Mouse (Mus musculus) regulatory T cell (primary cell): Measurements from ENCODE around the gene Slc18b1.

Source experiments
- in situ Hi-C: fragments of 300-600 bp; cut with MboI, MseI; formaldehyde crosslinking; loops from one replicate; pipeline ENCODE4 v1.15.1; 2025; ENCODE audit warnings: high pct_unique_total_duplicates

Slc18b1 gene

GRCm38 (mm10) chr10:23804665-23805064 is 7.9 kb downstream of the Slc18b1 start:
- in situ Hi-C loops, result loop anchor here (5.0 kb wide), 1 partner anchor 498 kb away; no protein-coding TSS in a partner anchor

- in situ Hi-C loops, result loop anchor here (5.0 kb wide), 1 partner anchor 496 kb away; no protein-coding TSS in a partner anchor
Observed at GRCm38 (mm10) chr10:23806201-23806600, 9.4 kb downstream of the Slc18b1 start.

GRCm38 (mm10) chr10:23811635-23812437 is 15.1 kb downstream of the Slc18b1 start:
- in situ Hi-C loops, result no loop called here

- in situ Hi-C loops, result no loop called here
Observed at GRCm38 (mm10) chr10:23812438-23812759, 15.6 kb downstream of the Slc18b1 start.

GRCm38 (mm10) chr10:23812852-23813766 is 16.3 kb downstream of the Slc18b1 start:
- in situ Hi-C loops, result no loop called here

GRCm38 (mm10) chr10:23815168-23815567 is 18.4 kb downstream of the Slc18b1 start:
- in situ Hi-C loops, result loop anchor here (5.0 kb wide), 2 partner anchors 98 to 307 kb away; no protein-coding TSS in a partner anchor

GRCm38 (mm10) chr10:23816241-23816640 is 19.5 kb downstream of the Slc18b1 start:
- in situ Hi-C loops, result loop anchor here (5.0 kb wide), 2 partner anchors 99 to 306 kb away; no protein-coding TSS in a partner anchor

- in situ Hi-C loops, result no loop called here
Observed at GRCm38 (mm10) chr10:23826516-23826915, 29.7 kb downstream of the Slc18b1 start.

GRCm38 (mm10) chr10:23836003-23836964 is 39.5 kb downstream of the Slc18b1 start:
- in situ Hi-C loops, result loop anchor here (10.0 kb wide), 1 partner anchor 1011 kb away; the partner anchor contains the start of gene Tcf21

- in situ Hi-C loops, result loop anchor here (10.0 kb wide), 1 partner anchor 1012 kb away; the partner anchor contains the start of gene Tcf21
Observed at GRCm38 (mm10) chr10:23837115-23837514, 40.3 kb downstream of the Slc18b1 start.

GRCm38 (mm10) chr10:23838910-23839309 is 42.1 kb downstream of the Slc18b1 start:
- in situ Hi-C loops, result loop anchor here (10.0 kb wide), 1 partner anchor 1014 kb away; the partner anchor contains the start of gene Tcf21

GRCm38 (mm10) chr10:23839368-23839767 is 42.6 kb downstream of the Slc18b1 start:
- in situ Hi-C loops, result loop anchor here (10.0 kb wide), 1 partner anchor 1015 kb away; the partner anchor contains the start of gene Tcf21

- in situ Hi-C loops, result no loop called here
Observed at GRCm38 (mm10) chr10:23840496-23840895, 43.7 kb downstream of the Slc18b1 start.

GRCm38 (mm10) chr10:23851228-23851912 is 54.6 kb downstream of the Slc18b1 start, which contains the start of gene Vnn3:
Gene Vnn3 (plus strand): TSS chr10:23851462.
- in situ Hi-C loops, result no loop called here

- in situ Hi-C loops, result no loop called here
Observed at GRCm38 (mm10) chr10:23852096-23852495, 55.3 kb downstream of the Slc18b1 start.

- in situ Hi-C loops, result no loop called here
Observed at GRCm38 (mm10) chr10:23864362-23865312, 67.9 kb downstream of the Slc18b1 start.
